ENCODE assay signal across 8 mouse cellular contexts in the genomic region with DNA sequence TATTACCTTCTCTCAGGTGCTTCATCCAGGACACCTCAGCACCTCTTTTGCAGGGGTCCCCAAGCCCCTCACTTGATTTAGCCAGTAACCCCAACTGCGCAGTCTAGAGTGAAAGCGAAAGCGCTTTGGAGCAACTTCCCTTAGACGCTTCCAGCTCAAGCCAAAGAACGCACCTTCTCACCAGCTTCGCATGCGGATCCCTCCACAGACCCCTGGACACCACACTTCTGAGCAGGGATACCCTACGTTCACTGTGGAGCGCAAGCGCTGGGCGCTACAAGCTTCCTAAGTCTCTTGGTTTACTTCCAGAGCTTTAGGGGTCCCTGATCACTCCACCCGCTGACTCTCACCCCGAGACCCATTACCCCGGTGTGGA. TPM values are rescaled to one million over a fixed set of nuclear protein-coding genes. Genes with fewer than 3 reads are reported as not detected.
A peak's percentile ranks its signal among the peaks of the same experiment; 100 is the strongest.
DNase-seq lines count a peak whose midpoint lies in the region; ATAC-seq and TF ChIP-seq lines count a peak whose summit lies in the region.

No protein-coding gene starts in this region.

- H3K27ac ChIP-seq in kidney, embryonic 14.5 days (ENCODE audit: low read depth, low read length): no peak overlapping the region
- no peak overlapping the region for H3K27ac ChIP-seq in embryonic facial prominence, embryonic 12.5 days
- no peak overlapping the region for H3K27ac ChIP-seq in intestine, embryonic 16.5 days (ENCODE audit: low read length)

- TF ChIP-seq POLR2A in myocyte (IDR thresholded peaks at IDR 0.05; ENCODE audit: insufficient read length, low read depth): no peak

- no peaks in the 10 kb centered on the region for H3K9me3 ChIP-seq in kidney, embryonic 14.5 days (ENCODE audit: control insufficient read depth, low read length)
- no peaks in the 10 kb centered on the region for H3K9me3 ChIP-seq in embryonic facial prominence, embryonic 12.5 days
- H3K9me3 ChIP-seq in intestine, embryonic 16.5 days (ENCODE audit: control insufficient read depth, low read length): no peaks in the 10 kb centered on the region

- no peak for DNase-seq in kidney, postnatal 36 days
- DNase-seq in cerebellum, postnatal 14 days: no peak
- DNase-seq in left cerebral cortex, postnatal 4 days: no peak

- H3K27me3 ChIP-seq in kidney, embryonic 14.5 days (ENCODE audit: control insufficient read depth, insufficient read depth, low read length): peaks cover 36% of the 10 kb centered on the region
- H3K27me3 ChIP-seq in embryonic facial prominence, embryonic 12.5 days: peaks cover 73% of the 10 kb centered on the region
- H3K27me3 ChIP-seq in intestine, embryonic 16.5 days (replicated peaks; ENCODE audit: control insufficient read depth, insufficient read depth, low read length): no peaks in the 10 kb centered on the region; the same call in 1 of the 2 replicates
- H3K27me3 ChIP-seq in myocyte (ENCODE audit: control insufficient read depth, insufficient read depth, insufficient read length): peaks cover 62% of the 10 kb centered on the region

- no peaks in the 10 kb centered on the region for H3K36me3 ChIP-seq in kidney, embryonic 14.5 days (ENCODE audit: control insufficient read depth, insufficient read depth, low read length)
- H3K36me3 ChIP-seq in embryonic facial prominence, embryonic 12.5 days: no peaks in the 10 kb centered on the region
- H3K36me3 ChIP-seq in intestine, embryonic 16.5 days (ENCODE audit: control insufficient read depth, insufficient read depth, low read length): no peaks in the 10 kb centered on the region
- no peaks in the 10 kb centered on the region for H3K36me3 ChIP-seq in myocyte (ENCODE audit: control insufficient read depth, insufficient read depth)

- peak overlapping the region; percentile 42; the same call in 1 of the 2 replicates for H3K9ac ChIP-seq in kidney, embryonic 14.5 days (ENCODE audit: low read depth, low read length)
- H3K9ac ChIP-seq in embryonic facial prominence, embryonic 12.5 days: peak overlapping the region; percentile 39; the same call in 1 of the 2 replicates
- H3K9ac ChIP-seq in intestine, embryonic 16.5 days (ENCODE audit: low read depth, low read length): peak overlapping the region; percentile 78

- 4% methylated on average over 14 of the region's 14 CpGs for WGBS in kidney, embryonic 14.5 days
- 3% methylated on average over 14 of the region's 14 CpGs for WGBS in embryonic facial prominence, embryonic 12.5 days
- WGBS in intestine, embryonic 16.5 days: 3% methylated on average over 14 of the region's 14 CpGs

- intact Hi-C loops in left cerebral cortex, postnatal 4 days (cut with DNase I): no loop called here

- peak; percentile 56 for ATAC-seq in kidney, embryonic 14.5 days (ENCODE audit: low FRiP score, low TSS enrichment)
- no peak; the same call in 1 of the 2 replicates for ATAC-seq in embryonic facial prominence, embryonic 12.5 days (ENCODE audit: insufficient number of reproducible peaks, insufficient read depth, low FRiP score, low TSS enrichment)
- ATAC-seq in intestine, embryonic 16.5 days: peak; percentile 52
- ATAC-seq in megakaryocyte-erythroid progenitor cell, adult 5-6 weeks (replicated peaks; ENCODE audit: low FRiP score, low TSS enrichment, poor library complexity, severe bottlenecking): no peak

- H3ac ChIP-seq in myocyte (ENCODE audit: control insufficient read depth, insufficient read length): peak overlapping the region; percentile 1

- H3K4me2 ChIP-seq in kidney, embryonic 14.5 days (replicated peaks; ENCODE audit: low read depth, low read length): peak overlapping the region; percentile 82
- H3K4me2 ChIP-seq in embryonic facial prominence, embryonic 12.5 days (replicated peaks): peak overlapping the region; percentile 86
- H3K4me2 ChIP-seq in intestine, embryonic 16.5 days (ENCODE audit: low read depth, low read length): peak overlapping the region; percentile 97
- H3K4me2 ChIP-seq in myocyte (ENCODE audit: low read depth): peak overlapping the region; percentile 76

- H3K79me2 ChIP-seq in myocyte (ENCODE audit: control insufficient read depth, insufficient read depth): no peaks in the 10 kb centered on the region

- peak overlapping the region; percentile 52 for H3K4me3 ChIP-seq in kidney, embryonic 14.5 days (ENCODE audit: low read length)
- peak overlapping the region; percentile 47 for H3K4me3 ChIP-seq in embryonic facial prominence, embryonic 12.5 days
- peak overlapping the region; percentile 62 for H3K4me3 ChIP-seq in intestine, embryonic 16.5 days (ENCODE audit: low read length)
- H3K4me3 ChIP-seq in myocyte: peak overlapping the region; percentile 35

- H3K4me1 ChIP-seq in kidney, embryonic 14.5 days (ENCODE audit: control insufficient read depth, insufficient read depth, low read length): no peaks in the 10 kb centered on the region
- peaks cover 14% of the 10 kb centered on the region; the same call in 1 of the 2 replicates for H3K4me1 ChIP-seq in embryonic facial prominence, embryonic 12.5 days
- H3K4me1 ChIP-seq in intestine, embryonic 16.5 days (ENCODE audit: control insufficient read depth, insufficient read depth, low read length): peaks cover 13% of the 10 kb centered on the region

TF ChIP-seq in myocyte, 11 proteins besides CTCF, POLR2A, EP300 and RAD21:
- TF ChIP-seq TCF12 (IDR thresholded peaks at IDR 0.05; ENCODE audit: insufficient read depth, poor library complexity, severe bottlenecking): no peak
- TF ChIP-seq MYOD1 (IDR thresholded peaks at IDR 0.05; ENCODE audit: control insufficient read depth in 1 of 3, insufficient read length in 2 of 3, low read depth in 2 of 3): no peak
- TF ChIP-seq USF1 (IDR thresholded peaks at IDR 0.05; ENCODE audit: low read depth): no peak
- no peak for TF ChIP-seq SRF (IDR thresholded peaks at IDR 0.05; ENCODE audit: control insufficient read depth, insufficient read length, low read depth)
- TF ChIP-seq TCF3 (IDR thresholded peaks at IDR 0.05; ENCODE audit: insufficient read length, low read depth): no peak
- no peak for TF ChIP-seq POLR2AphosphoS2 (IDR thresholded peaks at IDR 0.05; ENCODE audit: insufficient read length, low read depth)

RNA-seq across cellular contexts. Expression of a gene that starts 0.5 kb away (rescaled TPM):
- polyA plus RNA-seq in kidney, embryonic 14.5 days (2014; fragmentation: Nextera tagmentation; extraction: Ambion mirVana): 1.9 and 2.9 TPM in 2 replicates
- polyA plus RNA-seq in embryonic facial prominence, embryonic 12.5 days (2016; fragmentation: Nextera tagmentation; extraction: Ambion mirVana): 4.7 TPM in 2 replicates
- 8.4 and 8.5 TPM in 2 replicates for polyA plus RNA-seq in intestine, embryonic 16.5 days (2015; fragmentation: Nextera tagmentation; extraction: Ambion mirVana)
- 0.62 TPM for polyA plus RNA-seq in myocyte (2012; fragmentation: generic; extraction: Trizol)
- total RNA-seq in megakaryocyte-erythroid progenitor cell, adult 5-6 weeks (2014; fragmentation: Nextera tagmentation): 43.7 and 55.5 TPM in 2 replicates
- total RNA-seq in megakaryocyte-erythroid progenitor cell, adult 5-6 weeks (2017): 58.0 and 76.1 TPM in 2 replicates
- total RNA-seq in left cerebral cortex, postnatal 4 days (2021): 1 to 10 TPM; 2.2 to 3.6 TPM

RNA-seq across cellular contexts. Expression of a gene that starts 0.7 kb away (rescaled TPM):
- 2.1 and 3.4 TPM in 2 replicates for polyA plus RNA-seq in kidney, embryonic 14.5 days (2014; fragmentation: Nextera tagmentation; extraction: Ambion mirVana)
- polyA plus RNA-seq in embryonic facial prominence, embryonic 12.5 days (2016; fragmentation: Nextera tagmentation; extraction: Ambion mirVana): 1.8 and 2.0 TPM in 2 replicates
- 13.4 and 15.3 TPM in 2 replicates for polyA plus RNA-seq in intestine, embryonic 16.5 days (2015; fragmentation: Nextera tagmentation; extraction: Ambion mirVana)
- polyA plus RNA-seq in myocyte (2012; fragmentation: generic; extraction: Trizol): 0.26 TPM
- 55.1 and 57.5 TPM in 2 replicates for total RNA-seq in megakaryocyte-erythroid progenitor cell, adult 5-6 weeks (2014; fragmentation: Nextera tagmentation)
- 56.2 and 95.8 TPM in 2 replicates for total RNA-seq in megakaryocyte-erythroid progenitor cell, adult 5-6 weeks (2017)
- 1 to 10 TPM in 1 of 2 experiments, under 1 TPM in 1; 0.77 to 1.1 TPM for total RNA-seq in left cerebral cortex, postnatal 4 days (2021)

RNA-seq across cellular contexts. Expression of a gene that starts 10.6 kb away (rescaled TPM):
- polyA plus RNA-seq in kidney, embryonic 14.5 days (2014; fragmentation: Nextera tagmentation; extraction: Ambion mirVana): 4.3 and 4.8 TPM in 2 replicates
- 2.1 and 3.5 TPM in 2 replicates for polyA plus RNA-seq in embryonic facial prominence, embryonic 12.5 days (2016; fragmentation: Nextera tagmentation; extraction: Ambion mirVana)
- polyA plus RNA-seq in intestine, embryonic 16.5 days (2015; fragmentation: Nextera tagmentation; extraction: Ambion mirVana): 20.7 and 23.1 TPM in 2 replicates
- 0.44 TPM for polyA plus RNA-seq in myocyte (2012; fragmentation: generic; extraction: Trizol)
- total RNA-seq in megakaryocyte-erythroid progenitor cell, adult 5-6 weeks (2014; fragmentation: Nextera tagmentation): 50.4 and 71.2 TPM in 2 replicates
- total RNA-seq in megakaryocyte-erythroid progenitor cell, adult 5-6 weeks (2017): 103 and 243 TPM in 2 replicates
- 1 to 10 TPM; 1.3 to 1.9 TPM for total RNA-seq in left cerebral cortex, postnatal 4 days (2021)

RNA-seq across cellular contexts. Expression of a gene that starts 16.5 kb away (rescaled TPM):
- 1.2 and 1.8 TPM in 2 replicates for polyA plus RNA-seq in kidney, embryonic 14.5 days (2014; fragmentation: Nextera tagmentation; extraction: Ambion mirVana)
- polyA plus RNA-seq in embryonic facial prominence, embryonic 12.5 days (2016; fragmentation: Nextera tagmentation; extraction: Ambion mirVana): 1.3 and 2.3 TPM in 2 replicates
- polyA plus RNA-seq in intestine, embryonic 16.5 days (2015; fragmentation: Nextera tagmentation; extraction: Ambion mirVana): 7.2 and 9.1 TPM in 2 replicates
- polyA plus RNA-seq in myocyte (2012; fragmentation: generic; extraction: Trizol): 5.3 TPM
- total RNA-seq in megakaryocyte-erythroid progenitor cell, adult 5-6 weeks (2014; fragmentation: Nextera tagmentation): 25.8 and 90.1 TPM in 2 replicates
- 49.7 and 50.5 TPM in 2 replicates for total RNA-seq in megakaryocyte-erythroid progenitor cell, adult 5-6 weeks (2017)
- total RNA-seq in left cerebral cortex, postnatal 4 days (2021): 1 to 10 TPM; 3.1 to 3.5 TPM

RNA-seq across cellular contexts. Expression of a gene that starts 34.0 kb away (rescaled TPM):
- 4.1 and 4.2 TPM in 2 replicates for polyA plus RNA-seq in kidney, embryonic 14.5 days (2014; fragmentation: Nextera tagmentation; extraction: Ambion mirVana)
- polyA plus RNA-seq in embryonic facial prominence, embryonic 12.5 days (2016; fragmentation: Nextera tagmentation; extraction: Ambion mirVana): 2.0 and 2.4 TPM in 2 replicates
- polyA plus RNA-seq in intestine, embryonic 16.5 days (2015; fragmentation: Nextera tagmentation; extraction: Ambion mirVana): 3.0 and 3.6 TPM in 2 replicates
- not detected for polyA plus RNA-seq in myocyte (2012; fragmentation: generic; extraction: Trizol)
- total RNA-seq in megakaryocyte-erythroid progenitor cell, adult 5-6 weeks (2014; fragmentation: Nextera tagmentation): 3.8 and 9.1 TPM in 2 replicates
- total RNA-seq in megakaryocyte-erythroid progenitor cell, adult 5-6 weeks (2017): 10.1 and 22.9 TPM in 2 replicates
- under 1 TPM; 0.46 to 0.97 TPM for total RNA-seq in left cerebral cortex, postnatal 4 days (2021)

Comparison
In these comparisons a context has a peak if more than half of its experiments do, and no peak if none do; other contexts are left out.
1. ATAC-seq: peak in kidney, embryonic 14.5 days (single experiment) and intestine, embryonic 16.5 days (single experiment); none in embryonic facial prominence, embryonic 12.5 days (single experiment) and megakaryocyte-erythroid progenitor cell, adult 5-6 weeks (single experiment).
2. Peak in every context shown above with its lines, with median percentiles within 50 percentile points of each other: H3K4me2 ChIP-seq, H3K4me3 ChIP-seq and H3K9ac ChIP-seq.